Mouse (Mus musculus): ENCODE data around the gene Iqgap3. TPM values are rescaled to one million over a fixed set of nuclear protein-coding genes. Genes with fewer than 3 reads are reported as not detected.

Iqgap3 gene
- polyA plus RNA-seq, 1 experiment from 2014 or later: 6.8 TPM

- ATAC-seq (replicated peaks; ENCODE audit: low FRiP score, low read depth) (no peak), DNase-seq (ENCODE audit: low spot score) (no peak)
- Histone ChIP-seq H3K9ac (ENCODE audit: low read depth, low read length) (no peak overlapping the region), H3K27me3 (ENCODE audit: insufficient read depth, low read length) (no peaks in the 10 kb centered on the region), H3K27ac (no peak overlapping the region), H3K4me1 (replicated peaks; ENCODE audit: insufficient read depth, low read length) (0 out of 2 replicates have a peak, but pooled peaks cover 6% of the 10 kb centered on the region), H3K4me3 (replicated peaks; ENCODE audit: low read depth, low read length) (no peak overlapping the region), H3K9me3 (replicated peaks; ENCODE audit: low read length) (no peaks in the 10 kb centered on the region), H3K36me3 (ENCODE audit: insufficient read depth, low read length) (no peaks in the 10 kb centered on the region), H3K4me2 (ENCODE audit: low read length) (no peak overlapping the region)
- WGBS: 86% methylated on average over 3 of the region's 3 CpGs
- no peak for TF ChIP-seq CTCF (IDR thresholded peaks at IDR 0.05; ENCODE audit: low read depth)
Measured at GRCm38 (mm10) chr3:88131071-88131470, 49.3 kb downstream of the Iqgap3 start.

- H3K4me2 ChIP-seq (ENCODE audit: low read length): no peak overlapping the region
- H3K27me3 ChIP-seq (ENCODE audit: insufficient read depth, low read length): no peaks in the 10 kb centered on the region
- no peak overlapping the region for H3K27ac ChIP-seq
- 0 out of 2 replicates have a peak, but pooled peaks cover 11% of the 10 kb centered on the region for H3K4me1 ChIP-seq (replicated peaks; ENCODE audit: insufficient read depth, low read length)
- 64% methylated on average over 2 of the region's 2 CpGs for WGBS
- H3K36me3 ChIP-seq (ENCODE audit: insufficient read depth, low read length): no peaks in the 10 kb centered on the region
- no peaks in the 10 kb centered on the region for H3K9me3 ChIP-seq (replicated peaks; ENCODE audit: low read length)
- no peak overlapping the region for H3K9ac ChIP-seq (ENCODE audit: low read depth, low read length)
- no peak for DNase-seq (ENCODE audit: low spot score)
- no peak for TF ChIP-seq CTCF (IDR thresholded peaks at IDR 0.05; ENCODE audit: low read depth)
- H3K4me3 ChIP-seq (replicated peaks; ENCODE audit: low read depth, low read length): no peak overlapping the region
- ATAC-seq (replicated peaks; ENCODE audit: low FRiP score, low read depth): no peak
Measured at GRCm38 (mm10) chr3:88132492-88132891, 50.7 kb downstream of the Iqgap3 start.

- Histone ChIP-seq H3K27ac (no peak overlapping the region), H3K4me2 (ENCODE audit: low read length) (no peak overlapping the region), H3K9me3 (replicated peaks; ENCODE audit: low read length) (no peaks in the 10 kb centered on the region), H3K4me1 (replicated peaks; ENCODE audit: insufficient read depth, low read length) (0 out of 2 replicates have a peak, but pooled peaks cover 11% of the 10 kb centered on the region), H3K9ac (ENCODE audit: low read depth, low read length) (0 out of 2 replicates have a peak overlapping the region, but pooled peaks have one; percentile 35), H3K36me3 (ENCODE audit: insufficient read depth, low read length) (no peaks in the 10 kb centered on the region), H3K27me3 (ENCODE audit: insufficient read depth, low read length) (no peaks in the 10 kb centered on the region), H3K4me3 (replicated peaks; ENCODE audit: low read depth, low read length) (no peak overlapping the region)
- DNase-seq (ENCODE audit: low spot score) (no peak), ATAC-seq (replicated peaks; ENCODE audit: low FRiP score, low read depth) (no peak)
- peak; percentile 26; the same call in 1 of the 2 replicates for TF ChIP-seq CTCF (IDR thresholded peaks at IDR 0.05; ENCODE audit: low read depth)
- 61% methylated on average over 4 of the region's 4 CpGs for WGBS
Measured at GRCm38 (mm10) chr3:88133187-88133771, 51.5 kb downstream of the Iqgap3 start.

GRCm38 (mm10) chr3:88136346-88136745 is 54.6 kb downstream of the Iqgap3 start:
- Histone ChIP-seq H3K27me3 (ENCODE audit: insufficient read depth, low read length) (no peaks in the 10 kb centered on the region), H3K9ac (ENCODE audit: low read depth, low read length) (no peak overlapping the region), H3K4me2 (ENCODE audit: low read length) (no peak overlapping the region), H3K4me3 (replicated peaks; ENCODE audit: low read depth, low read length) (no peak overlapping the region), H3K27ac (no peak overlapping the region), H3K9me3 (replicated peaks; ENCODE audit: low read length) (no peaks in the 10 kb centered on the region), H3K36me3 (ENCODE audit: insufficient read depth, low read length) (no peaks in the 10 kb centered on the region), H3K4me1 (replicated peaks; ENCODE audit: insufficient read depth, low read length) (peaks cover 36% of the 10 kb centered on the region)
- WGBS: 77% methylated on average over 9 of the region's 9 CpGs
- no peak for TF ChIP-seq CTCF (IDR thresholded peaks at IDR 0.05; ENCODE audit: low read depth)
- ATAC-seq (replicated peaks; ENCODE audit: low FRiP score, low read depth) (no peak), DNase-seq (ENCODE audit: low spot score) (no peak)

- peaks cover 38% of the 10 kb centered on the region for H3K4me1 ChIP-seq (replicated peaks; ENCODE audit: insufficient read depth, low read length)
- WGBS: 84% methylated on average over 4 of the region's 4 CpGs
- H3K36me3 ChIP-seq (ENCODE audit: insufficient read depth, low read length): no peaks in the 10 kb centered on the region
- peak overlapping the region; percentile 97; the same call in 1 of the 2 replicates for H3K27ac ChIP-seq
- no peaks in the 10 kb centered on the region for H3K9me3 ChIP-seq (replicated peaks; ENCODE audit: low read length)
- H3K27me3 ChIP-seq (ENCODE audit: insufficient read depth, low read length): no peaks in the 10 kb centered on the region
- ATAC-seq (replicated peaks; ENCODE audit: low FRiP score, low read depth) (no peak), DNase-seq (ENCODE audit: low spot score) (no peak)
- H3K9ac ChIP-seq (ENCODE audit: low read depth, low read length): no peak overlapping the region
- no peak overlapping the region for H3K4me3 ChIP-seq (replicated peaks; ENCODE audit: low read depth, low read length)
- no peak for TF ChIP-seq CTCF (IDR thresholded peaks at IDR 0.05; ENCODE audit: low read depth)
- H3K4me2 ChIP-seq (ENCODE audit: low read length): no peak overlapping the region
Measured at GRCm38 (mm10) chr3:88136945-88137494, 55.2 kb downstream of the Iqgap3 start.

- peak; percentile 50 for DNase-seq (ENCODE audit: low spot score)
- peaks cover 38% of the 10 kb centered on the region for H3K4me1 ChIP-seq (replicated peaks; ENCODE audit: insufficient read depth, low read length)
- H3K9ac ChIP-seq (ENCODE audit: low read depth, low read length): 0 out of 2 replicates have a peak overlapping the region, but pooled peaks have one; percentile 54
Measured at GRCm38 (mm10) chr3:88137821-88138220, 56.0 kb downstream of the Iqgap3 start.

More at GRCm38 (mm10) chr3:88137821-88138220, 56.0 kb downstream of the Iqgap3 start:
- TF ChIP-seq CTCF (IDR thresholded peaks at IDR 0.05; ENCODE audit: low read depth): peak; percentile 37; the same call in 1 of the 2 replicates
- no peaks in the 10 kb centered on the region for H3K36me3 ChIP-seq (ENCODE audit: insufficient read depth, low read length)
- no peaks in the 10 kb centered on the region for H3K9me3 ChIP-seq (replicated peaks; ENCODE audit: low read length)
- peak overlapping the region; percentile 48 for H3K4me3 ChIP-seq (replicated peaks; ENCODE audit: low read depth, low read length)
- H3K4me2 ChIP-seq (ENCODE audit: low read length): peak overlapping the region; percentile 94
- peak overlapping the region; percentile 97 for H3K27ac ChIP-seq
- no peaks in the 10 kb centered on the region for H3K27me3 ChIP-seq (ENCODE audit: insufficient read depth, low read length)
- ATAC-seq (replicated peaks; ENCODE audit: low FRiP score, low read depth): no peak
- WGBS: 6% methylated on average over 3 of the region's 3 CpGs

All from kidney, postnatal 0 days (tissue).